15 mouse cellular contexts compared by ENCODE assay signal in the genomic region with DNA sequence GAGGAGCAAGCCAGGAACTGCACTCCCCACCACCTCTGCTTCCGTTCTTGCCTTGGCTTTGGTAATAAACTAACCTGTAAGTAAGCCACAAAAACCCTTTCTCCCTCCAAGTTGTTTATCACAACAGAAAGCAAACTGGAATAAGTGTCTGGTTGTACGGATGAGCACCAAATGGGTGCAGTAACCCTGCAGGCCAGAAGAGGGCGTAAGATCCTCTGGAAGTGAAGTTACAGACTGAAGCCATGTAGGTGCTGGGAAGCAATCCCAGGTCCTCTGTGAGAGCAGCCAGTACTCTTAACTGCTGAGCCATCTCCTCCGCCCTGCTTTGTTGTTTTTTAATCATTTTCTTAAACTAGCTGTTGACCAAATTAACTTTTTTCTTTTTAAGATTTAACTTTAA. TPM values are rescaled to one million over a fixed set of nuclear protein-coding genes. Genes with fewer than 3 reads are reported as not detected.
DNase-seq lines count a peak whose midpoint lies in the region; ATAC-seq and TF ChIP-seq lines count a peak whose summit lies in the region.
"Had no signal": no experiment of that assay in that cellular context is flagged by ENCODE, and none has a peak within 500 bp of the region (broad histone marks: within the 10 kb centered on the region; RNA-seq: fewer than 3 reads in every experiment).

No protein-coding gene starts in this region.

- no peak overlapping the region for H3K4me3 ChIP-seq in layer of hippocampus, adult 2 months
- H3K4me3 ChIP-seq in CH12.LX (replicated peaks in 1 of 3; ENCODE audit: low read depth in 2 of 3, low read length in 2 of 3, poor library complexity in 1 of 3), result no peak overlapping the region
- H3K4me3 ChIP-seq in bone marrow, adult 2 months (replicated peaks; ENCODE audit: control insufficient read depth, low read depth, low read length), result no peak overlapping the region
- H3K4me3 ChIP-seq: erythroblast, embryonic 14.5 days had no signal

- no peak overlapping the region for H3K4me2 ChIP-seq in CH12.LX (ENCODE audit: insufficient read depth, low read depth, poor library complexity, severe bottlenecking)

- no peak overlapping the region for H3K9ac ChIP-seq in CH12.LX (ENCODE audit: insufficient read depth, low read depth)

- no peaks in the 10 kb centered on the region for H3K36me3 ChIP-seq in CH12.LX (replicated peaks in 1 of 2; ENCODE audit: control insufficient read depth in 1 of 2, insufficient read depth in 1 of 2, low read length in 1 of 2)

- in situ Hi-C loops in CH12.LX (cut with MboI; ENCODE audit: low pct_ligation_motif_present, low pct_unique_long_range_greater_than_20kb, low sequenced_read_pairs), result no loop called here

- dilution Hi-C loops in CH12.LX (cut with MboI; ENCODE audit: extremely low pct_ligation_motif_present, extremely low pct_unique_long_range_greater_than_20kb, low sequenced_read_pairs), result no loop called here

- no peak for TF ChIP-seq RAD21 in CH12.LX (IDR thresholded peaks at IDR 0.05; ENCODE audit: low read depth, low read length)

- no peaks in the 10 kb centered on the region for H3K27me3 ChIP-seq in CH12.LX (replicated peaks)

- H3K4me1 ChIP-seq in CH12.LX (ENCODE audit: control insufficient read depth in 1 of 2, insufficient read depth in 2 of 2), result no peaks in the 10 kb centered on the region
- H3K4me1 ChIP-seq in bone marrow, adult 2 months (ENCODE audit: control insufficient read depth, insufficient read depth, low read length), result no peaks in the 10 kb centered on the region

- TF ChIP-seq POLR2A in CH12.LX (IDR thresholded peaks at IDR 0.05; ENCODE audit: low read depth, low read length), result no peak
- no peak for TF ChIP-seq POLR2A in bone marrow, adult 2 months (IDR thresholded peaks at IDR 0.05; ENCODE audit: borderline replicate concordance, control insufficient read depth, low read depth, low read length)

- H3K27ac ChIP-seq in layer of hippocampus, adult 2 months, result no peak overlapping the region
- no peak overlapping the region for H3K27ac ChIP-seq in CH12.LX (ENCODE audit: insufficient read depth, low read depth)
- no peak overlapping the region for H3K27ac ChIP-seq in bone marrow, adult 2 months (ENCODE audit: control insufficient read depth, insufficient read depth, low read depth, low read length, poor library complexity)

- DNase-seq in CD4-positive, CD25-positive, alpha-beta regulatory T cell, adult 2 months (ENCODE audit: low read depth, low spot score), result peak; percentile 20
- no peak for DNase-seq in layer of hippocampus, adult 2 months (ENCODE audit: low spot score in 2 of 2)
- no peak for DNase-seq in layer of hippocampus, adult 8-10 months (ENCODE audit: low spot score in 2 of 2)
- no peak for DNase-seq in CH12.LX (ENCODE audit: extremely low read depth)
- DNase-seq in frontal cortex, postnatal 10 days (ENCODE audit: low spot score in 2 of 2), result no peak

- peak; percentile 60 for TF ChIP-seq CTCF in layer of hippocampus, adult 2 months (conservative IDR thresholded peaks at IDR 0.05)
- TF ChIP-seq CTCF in CH12.LX (conservative IDR thresholded peaks at IDR 0.05 in 1 of 2, IDR thresholded peaks at IDR 0.05 in 1 of 2; ENCODE audit: low read depth in 2 of 2, low read length in 2 of 2), result peak; percentile 41 to 43
- peak; percentile 35; the same call in 1 of the 2 replicates for TF ChIP-seq CTCF in bone marrow, adult 2 months (IDR thresholded peaks at IDR 0.05; ENCODE audit: control insufficient read depth, insufficient read depth, low read length)

- no peak for ATAC-seq in CD4-positive, CD25-positive, alpha-beta regulatory T cell, adult 4 months
- ATAC-seq in megakaryocyte progenitor cell, adult 5-6 weeks (replicated peaks; ENCODE audit: poor library complexity), result no peak

- H3K79me2 ChIP-seq in CH12.LX (replicated peaks; ENCODE audit: control insufficient read depth, extremely low read depth, insufficient read depth, poor library complexity, severe bottlenecking), result no peaks in the 10 kb centered on the region

- no peak for TF ChIP-seq EP300 in CH12.LX (IDR thresholded peaks at IDR 0.05; ENCODE audit: low read length)

- WGBS in bone marrow, adult 2 months, result 89% methylated on average over 4 of the region's 4 CpGs

- H3K9me3 ChIP-seq in CH12.LX (replicated peaks; ENCODE audit: low read length), result no peaks in the 10 kb centered on the region

TF ChIP-seq in CH12.LX, 34 proteins besides CTCF, POLR2A, EP300 and RAD21 (continues in another document):
- TF ChIP-seq MEF2A (IDR thresholded peaks at IDR 0.05; ENCODE audit: borderline replicate concordance, low read depth, low read length) (no peak), PAX5 (IDR thresholded peaks at IDR 0.05; ENCODE audit: low read length) (no peak), HCFC1 (IDR thresholded peaks at IDR 0.05; ENCODE audit: low read depth, low read length) (no peak), MAZ (IDR thresholded peaks at IDR 0.05; ENCODE audit: low read depth, low read length) (no peak), CHD1 (IDR thresholded peaks at IDR 0.05; ENCODE audit: low read depth, low read length) (no peak), E2F4 (IDR thresholded peaks at IDR 0.05; ENCODE audit: insufficient replicate concordance, low read depth, low read length) (no peak), MXI1 (IDR thresholded peaks at IDR 0.05; ENCODE audit: low read depth, low read length) (no peak), ZKSCAN1 (IDR thresholded peaks at IDR 0.05; ENCODE audit: borderline replicate concordance, low read depth, low read length) (no peak), SMC3 (IDR thresholded peaks at IDR 0.05; ENCODE audit: low read depth, low read length) (no peak), GABPA (IDR thresholded peaks at IDR 0.05; ENCODE audit: insufficient replicate concordance, low read depth, low read length) (no peak), SIN3A (IDR thresholded peaks at IDR 0.05; ENCODE audit: low read length) (no peak), ETS1 (conservative IDR thresholded peaks at IDR 0.05; ENCODE audit: low read depth, low read length) (no peak), JUND (conservative IDR thresholded peaks at IDR 0.05; ENCODE audit: low read depth, low read length) (no peak)

RNA-seq across cellular contexts. Expression of a gene that starts 13.0 kb away (rescaled TPM):
- polyA plus RNA-seq in CD4-positive, CD25-positive, alpha-beta regulatory T cell, adult 4 months (2017; shearing (Covaris generic)), result not detected
- under 1 TPM in 1 of 2 experiments, not detected in 1; 0.59 TPM for total RNA-seq in layer of hippocampus, adult 2 months (2021)
- total RNA-seq in layer of hippocampus, adult 8-10 months (2022), result under 1 TPM in 2 of 4 experiments, not detected in 2; 0.45 to 0.54 TPM
- total RNA-seq in CH12.LX (2012; rRNA removed), result 0.08 TPM in 1 of 2 replicates, not detected in the other
- not detected in 2 replicates for total RNA-seq in CH12.LX (2014; rRNA removed)
- polyA plus RNA-seq in CH12.LX (2012; ENCODE audit: insufficient read length, low read depth), result not detected in 2 replicates
- polyA plus RNA-seq in bone marrow, adult 2 months (2011; ENCODE audit: insufficient read depth, insufficient read length, low replicate concordance, missing spikeins), result not detected in 2 replicates
- 0.10 TPM in 1 of 2 replicates, not detected in the other for total RNA-seq in megakaryocyte progenitor cell, adult 5-6 weeks (2015)
- not detected in 2 replicates for total RNA-seq in megakaryocyte progenitor cell, adult 5-6 weeks (2017)
- total RNA-seq: megakaryocyte, adult 5-6 weeks; neutrophil, adult 5-6 weeks had no signal
- polyA plus RNA-seq: erythroblast, embryonic 14.5 days; frontal cortex, adult 2 months; heart, postnatal 0 days; liver, embryonic 16.5 days had no signal

RNA-seq across cellular contexts. Expression of a gene that starts 19.5 kb away (rescaled TPM):
- not detected for polyA plus RNA-seq in CD4-positive, CD25-positive, alpha-beta regulatory T cell, adult 4 months (2017; shearing (Covaris generic))
- total RNA-seq in layer of hippocampus, adult 2 months (2021), result not detected
- not detected for total RNA-seq in layer of hippocampus, adult 8-10 months (2022)
- total RNA-seq in CH12.LX (2012; rRNA removed) (0.08 TPM in 1 of 2 replicates, not detected in the other), CH12.LX (2014; rRNA removed) (not detected in 2 replicates)
- not detected in 2 replicates for polyA plus RNA-seq in CH12.LX (2012; ENCODE audit: insufficient read length, low read depth)
- polyA plus RNA-seq in bone marrow, adult 2 months (2011; ENCODE audit: insufficient read depth, insufficient read length, low replicate concordance, missing spikeins), result not detected in 2 replicates
- not detected in 2 replicates for total RNA-seq in megakaryocyte progenitor cell, adult 5-6 weeks (2015)
- total RNA-seq in megakaryocyte progenitor cell, adult 5-6 weeks (2017), result 0.14 TPM in 1 of 2 replicates, not detected in the other
- total RNA-seq: left cerebral cortex, postnatal 25 days; megakaryocyte, adult 5-6 weeks; neutrophil, adult 5-6 weeks had no signal
- polyA plus RNA-seq: erythroblast, embryonic 14.5 days; frontal cortex, adult 2 months; heart, postnatal 0 days had no signal

RNA-seq across cellular contexts. Expression of a gene that starts 22.8 kb away (rescaled TPM):
- 1 to 10 TPM; 5.8 to 7.7 TPM for polyA plus RNA-seq in CD4-positive, CD25-positive, alpha-beta regulatory T cell, adult 4 months (2017; shearing (Covaris generic))
- total RNA-seq in layer of hippocampus, adult 2 months (2021), result 1 to 10 TPM; 3.0 to 5.2 TPM
- 1 to 10 TPM; 4.0 to 7.0 (median 4.4) TPM for total RNA-seq in layer of hippocampus, adult 8-10 months (2022)
- total RNA-seq in CH12.LX (2012; rRNA removed) (9.3 and 9.5 TPM in 2 replicates), CH12.LX (2014; rRNA removed) (4.4 and 6.7 TPM in 2 replicates)
- 9.1 and 11.3 TPM in 2 replicates for polyA plus RNA-seq in CH12.LX (2012; ENCODE audit: insufficient read length, low read depth)
- 2.1 and 16.1 TPM in 2 replicates for polyA plus RNA-seq in bone marrow, adult 2 months (2011; ENCODE audit: insufficient read depth, insufficient read length, low replicate concordance, missing spikeins)
- 10.3 and 12.2 TPM in 2 replicates for total RNA-seq in megakaryocyte progenitor cell, adult 5-6 weeks (2015)
- 4.1 and 5.3 TPM in 2 replicates for total RNA-seq in megakaryocyte progenitor cell, adult 5-6 weeks (2017)

RNA-seq across cellular contexts. Expression of a gene that starts 22.9 kb away (rescaled TPM):
- 100 to 1,000 TPM; 189 to 216 TPM for polyA plus RNA-seq in CD4-positive, CD25-positive, alpha-beta regulatory T cell, adult 4 months (2017; shearing (Covaris generic))
- total RNA-seq in layer of hippocampus, adult 2 months (2021), result 100 to 1,000 TPM; 171 to 193 TPM
- 100 to 1,000 TPM; 172 to 207 (median 187) TPM for total RNA-seq in layer of hippocampus, adult 8-10 months (2022)
- total RNA-seq in CH12.LX (2012; rRNA removed), result 755 and 1,009 TPM in 2 replicates
- total RNA-seq in CH12.LX (2014; rRNA removed), result 742 and 817 TPM in 2 replicates
- polyA plus RNA-seq in CH12.LX (2012; ENCODE audit: insufficient read length, low read depth), result 546 and 579 TPM in 2 replicates
- 63.5 and 81.0 TPM in 2 replicates for polyA plus RNA-seq in bone marrow, adult 2 months (2011; ENCODE audit: insufficient read depth, insufficient read length, low replicate concordance, missing spikeins)
- total RNA-seq in megakaryocyte progenitor cell, adult 5-6 weeks (2015), result 620 and 719 TPM in 2 replicates
- 355 and 383 TPM in 2 replicates for total RNA-seq in megakaryocyte progenitor cell, adult 5-6 weeks (2017)

RNA-seq across cellular contexts. Expression of a gene that starts 50.8 kb away (rescaled TPM):
- polyA plus RNA-seq in CD4-positive, CD25-positive, alpha-beta regulatory T cell, adult 4 months (2017; shearing (Covaris generic)), result 100 to 1,000 TPM; 370 to 504 TPM
- total RNA-seq in layer of hippocampus, adult 2 months (2021), result 10 to 100 TPM; 68.9 to 77.9 TPM
- 100 to 1,000 TPM in 2 of 4 experiments, 10 to 100 TPM in 2; 92.1 to 138 (median 99.4) TPM for total RNA-seq in layer of hippocampus, adult 8-10 months (2022)
- total RNA-seq in CH12.LX (2012; rRNA removed) (67.4 and 75.6 TPM in 2 replicates), CH12.LX (2014; rRNA removed) (37.8 and 42.7 TPM in 2 replicates)
- polyA plus RNA-seq in CH12.LX (2012; ENCODE audit: insufficient read length, low read depth), result 134 and 163 TPM in 2 replicates
- 18.0 and 79.0 TPM in 2 replicates for polyA plus RNA-seq in bone marrow, adult 2 months (2011; ENCODE audit: insufficient read depth, insufficient read length, low replicate concordance, missing spikeins)
- 86.5 and 116 TPM in 2 replicates for total RNA-seq in megakaryocyte progenitor cell, adult 5-6 weeks (2015)
- 20.2 and 23.9 TPM in 2 replicates for total RNA-seq in megakaryocyte progenitor cell, adult 5-6 weeks (2017)
